Mouse (Mus musculus): ENCODE results near the gene Amdhd2. TPM values are rescaled to one million over a fixed set of nuclear protein-coding genes. Genes with fewer than 3 reads are reported as not detected.

The Amdhd2 gene
- polyA plus RNA-seq, 1 experiment: 29.8 TPM

DNA sequence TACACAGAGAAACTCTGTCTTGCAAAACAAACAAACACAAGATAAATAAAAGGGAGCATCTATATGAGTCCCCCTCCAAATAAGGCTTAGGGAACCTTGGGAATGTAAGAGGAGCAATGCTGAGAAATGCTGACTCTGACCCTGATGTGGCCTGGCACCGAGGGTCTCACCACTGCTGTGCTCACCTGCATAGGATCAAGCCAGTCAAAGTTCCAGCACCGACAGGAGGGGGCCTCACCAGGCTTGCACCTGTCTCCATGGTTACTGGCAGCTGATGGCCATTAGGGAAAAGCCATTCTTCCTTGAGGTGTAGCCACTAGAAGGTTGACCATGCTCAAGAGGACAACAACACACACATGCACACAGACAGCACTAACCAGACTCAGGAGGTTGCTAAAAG, 20.7 kb downstream of the Amdhd2 start:
- Histone ChIP-seq H3K36me3 (ENCODE audit: control insufficient read depth, insufficient read depth) (no peaks in the 10 kb centered on the region), H3K4me2 (ENCODE audit: low read depth) (no peak overlapping the region), H3ac (ENCODE audit: control insufficient read depth, insufficient read length) (no peak overlapping the region), H3K4me3 (no peak overlapping the region), H3K27me3 (ENCODE audit: control insufficient read depth, insufficient read depth, insufficient read length) (no peaks in the 10 kb centered on the region), H3K79me2 (ENCODE audit: control insufficient read depth, insufficient read depth) (peaks cover 31% of the 10 kb centered on the region)
- TF ChIP-seq MYOD1 (IDR thresholded peaks at IDR 0.05; ENCODE audit: control insufficient read depth in 1 of 3, insufficient read length in 2 of 3, low read depth in 2 of 3) (no peak), REST (IDR thresholded peaks at IDR 0.05; ENCODE audit: insufficient read depth, insufficient read length) (no peak), SRF (IDR thresholded peaks at IDR 0.05; ENCODE audit: control insufficient read depth, insufficient read length, low read depth) (no peak), POLR2AphosphoS2 (IDR thresholded peaks at IDR 0.05; ENCODE audit: insufficient read length, low read depth) (no peak), USF1 (IDR thresholded peaks at IDR 0.05; ENCODE audit: low read depth) (no peak), MYOG (IDR thresholded peaks at IDR 0.05; ENCODE audit: control insufficient read depth in 1 of 3, insufficient read depth in 1 of 3, insufficient read length in 2 of 3, low read depth in 2 of 3) (no peak), TCF3 (IDR thresholded peaks at IDR 0.05; ENCODE audit: insufficient read length, low read depth) (no peak), MAX (IDR thresholded peaks at IDR 0.05; ENCODE audit: low read depth) (no peak), TCF12 (IDR thresholded peaks at IDR 0.05; ENCODE audit: insufficient read depth, poor library complexity, severe bottlenecking) (no peak), POLR2A (IDR thresholded peaks at IDR 0.05; ENCODE audit: insufficient read length, low read depth) (no peak), E2F4 (IDR thresholded peaks at IDR 0.05; ENCODE audit: insufficient read depth) (no peak)

DNA sequence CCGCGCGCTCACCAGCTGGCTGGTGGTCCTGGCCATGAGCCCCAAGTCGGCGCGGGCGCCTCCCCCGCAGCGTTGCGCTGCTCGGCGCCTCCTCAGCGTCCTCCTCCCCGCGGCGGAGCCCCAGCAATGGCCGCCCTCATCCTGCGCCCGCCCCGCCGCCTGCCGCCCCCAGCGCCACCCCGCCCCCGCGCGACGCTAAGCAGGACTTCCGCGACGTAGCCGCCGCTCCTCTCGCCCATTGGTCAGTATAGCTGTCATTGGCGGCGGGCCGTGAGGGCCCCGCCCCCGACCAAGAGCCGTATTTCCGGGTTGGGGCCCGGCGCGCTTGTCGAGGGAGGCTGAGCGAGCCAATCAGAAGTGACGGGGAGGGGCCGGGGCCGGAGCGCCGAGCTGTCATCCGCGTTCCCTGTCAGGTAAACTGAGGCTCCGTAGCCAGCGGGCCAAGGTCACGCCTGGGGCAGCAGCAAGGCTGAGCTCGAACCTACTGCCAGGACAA, 22.1 kb downstream of the Amdhd2 start:
- Histone ChIP-seq H3K27me3 (ENCODE audit: control insufficient read depth, insufficient read depth, insufficient read length) (no peaks in the 10 kb centered on the region), H3K79me2 (ENCODE audit: control insufficient read depth, insufficient read depth) (peaks cover 41% of the 10 kb centered on the region), H3K4me3 (peak overlapping the region; percentile 57), H3K36me3 (ENCODE audit: control insufficient read depth, insufficient read depth) (no peaks in the 10 kb centered on the region), H3ac (ENCODE audit: control insufficient read depth, insufficient read length) (peak overlapping the region; percentile 53), H3K4me2 (ENCODE audit: low read depth) (peak overlapping the region; percentile 99)
- TF ChIP-seq SRF (IDR thresholded peaks at IDR 0.05; ENCODE audit: control insufficient read depth, insufficient read length, low read depth) (peak; percentile 24), E2F4 (IDR thresholded peaks at IDR 0.05; ENCODE audit: insufficient read depth) (peak; percentile 20), MYOG (IDR thresholded peaks at IDR 0.05; ENCODE audit: control insufficient read depth in 1 of 3, insufficient read depth in 1 of 3, insufficient read length in 2 of 3, low read depth in 2 of 3) (no peak), POLR2A (IDR thresholded peaks at IDR 0.05; ENCODE audit: insufficient read length, low read depth) (peak; percentile 76), POLR2AphosphoS2 (IDR thresholded peaks at IDR 0.05; ENCODE audit: insufficient read length, low read depth) (peak; percentile 74), USF1 (IDR thresholded peaks at IDR 0.05; ENCODE audit: low read depth) (no peak), TCF12 (IDR thresholded peaks at IDR 0.05; ENCODE audit: insufficient read depth, poor library complexity, severe bottlenecking) (no peak), MYOD1 (IDR thresholded peaks at IDR 0.05; ENCODE audit: control insufficient read depth in 1 of 3, insufficient read length in 2 of 3, low read depth in 2 of 3) (peak in 1 of 3 experiments; percentile 15), REST (IDR thresholded peaks at IDR 0.05; ENCODE audit: insufficient read depth, insufficient read length) (no peak)

- Histone ChIP-seq H3K4me2 (ENCODE audit: low read depth) (peak overlapping the region; percentile 93), H3K36me3 (ENCODE audit: control insufficient read depth, insufficient read depth) (no peaks in the 10 kb centered on the region), H3K4me3 (peak overlapping the region; percentile 57), H3K27me3 (ENCODE audit: control insufficient read depth, insufficient read depth, insufficient read length) (no peaks in the 10 kb centered on the region), H3K79me2 (ENCODE audit: control insufficient read depth, insufficient read depth) (peaks cover 47% of the 10 kb centered on the region), H3ac (ENCODE audit: control insufficient read depth, insufficient read length) (peak overlapping the region; percentile 53)
- TF ChIP-seq TCF12 (IDR thresholded peaks at IDR 0.05; ENCODE audit: insufficient read depth, poor library complexity, severe bottlenecking): no peak
- no peak for TF ChIP-seq E2F4 (IDR thresholded peaks at IDR 0.05; ENCODE audit: insufficient read depth)
- TF ChIP-seq MYOD1 (IDR thresholded peaks at IDR 0.05; ENCODE audit: control insufficient read depth in 1 of 3, insufficient read length in 2 of 3, low read depth in 2 of 3): no peak
- TF ChIP-seq TCF3 (IDR thresholded peaks at IDR 0.05; ENCODE audit: insufficient read length, low read depth): no peak
- no peak for TF ChIP-seq POLR2A (IDR thresholded peaks at IDR 0.05; ENCODE audit: insufficient read length, low read depth)
- no peak for TF ChIP-seq POLR2AphosphoS2 (IDR thresholded peaks at IDR 0.05; ENCODE audit: insufficient read length, low read depth)
- TF ChIP-seq MAX (IDR thresholded peaks at IDR 0.05; ENCODE audit: low read depth): no peak
- no peak for TF ChIP-seq MYOG (IDR thresholded peaks at IDR 0.05; ENCODE audit: control insufficient read depth in 1 of 3, insufficient read depth in 1 of 3, insufficient read length in 2 of 3, low read depth in 2 of 3)
- no peak for TF ChIP-seq USF1 (IDR thresholded peaks at IDR 0.05; ENCODE audit: low read depth)
- TF ChIP-seq SRF (IDR thresholded peaks at IDR 0.05; ENCODE audit: control insufficient read depth, insufficient read length, low read depth): no peak
- TF ChIP-seq CEBPB (IDR thresholded peaks at IDR 0.05; ENCODE audit: insufficient read depth, poor library complexity, severe bottlenecking): no peak
Observed at GRCm38 (mm10) chr17:24140845-24141424, 22.6 kb downstream of the Amdhd2 start.

DNA sequence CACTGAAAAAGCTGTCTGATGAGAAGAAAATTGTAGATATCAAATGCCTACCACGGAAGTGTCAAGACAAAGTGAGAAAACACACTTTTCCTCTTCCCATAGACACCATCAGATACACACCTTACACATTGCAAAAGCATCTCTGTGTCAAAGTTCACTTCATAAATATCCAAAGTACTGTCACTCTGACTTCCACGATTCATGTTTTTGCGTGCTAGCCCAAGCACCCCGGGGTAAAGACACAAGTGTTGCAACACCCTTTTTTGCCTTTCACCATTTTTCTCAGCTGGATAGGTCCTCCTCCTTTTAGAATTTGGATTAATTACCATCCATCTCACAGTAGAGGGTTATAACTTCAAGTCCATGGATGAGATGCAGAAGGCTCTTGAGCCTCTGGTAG, 23.6 kb downstream of the Amdhd2 start:
- no peaks in the 10 kb centered on the region for H3K27me3 ChIP-seq (ENCODE audit: control insufficient read depth, insufficient read depth, insufficient read length)
- peaks cover 52% of the 10 kb centered on the region for H3K79me2 ChIP-seq (ENCODE audit: control insufficient read depth, insufficient read depth)
- TF ChIP-seq REST (IDR thresholded peaks at IDR 0.05; ENCODE audit: insufficient read depth, insufficient read length): no peak
- no peak for TF ChIP-seq SRF (IDR thresholded peaks at IDR 0.05; ENCODE audit: control insufficient read depth, insufficient read length, low read depth)
- no peak for TF ChIP-seq POLR2AphosphoS2 (IDR thresholded peaks at IDR 0.05; ENCODE audit: insufficient read length, low read depth)
- TF ChIP-seq MYOD1 (IDR thresholded peaks at IDR 0.05; ENCODE audit: control insufficient read depth in 1 of 3, insufficient read length in 2 of 3, low read depth in 2 of 3): no peak
- no peak for TF ChIP-seq MYOG (IDR thresholded peaks at IDR 0.05; ENCODE audit: control insufficient read depth in 1 of 3, insufficient read depth in 1 of 3, insufficient read length in 2 of 3, low read depth in 2 of 3)
- no peak for TF ChIP-seq TCF3 (IDR thresholded peaks at IDR 0.05; ENCODE audit: insufficient read length, low read depth)
- no peak for TF ChIP-seq USF1 (IDR thresholded peaks at IDR 0.05; ENCODE audit: low read depth)
- no peak for TF ChIP-seq TCF12 (IDR thresholded peaks at IDR 0.05; ENCODE audit: insufficient read depth, poor library complexity, severe bottlenecking)
- TF ChIP-seq POLR2A (IDR thresholded peaks at IDR 0.05; ENCODE audit: insufficient read length, low read depth): no peak
- TF ChIP-seq CEBPB (IDR thresholded peaks at IDR 0.05; ENCODE audit: insufficient read depth, poor library complexity, severe bottlenecking): no peak
- TF ChIP-seq E2F4 (IDR thresholded peaks at IDR 0.05; ENCODE audit: insufficient read depth): no peak
- TF ChIP-seq MAX (IDR thresholded peaks at IDR 0.05; ENCODE audit: low read depth): no peak
- H3K36me3 ChIP-seq (ENCODE audit: control insufficient read depth, insufficient read depth): no peaks in the 10 kb centered on the region
- peak overlapping the region; percentile 93 for H3K4me2 ChIP-seq (ENCODE audit: low read depth)
- peak overlapping the region; percentile 57 for H3K4me3 ChIP-seq
- H3ac ChIP-seq (ENCODE audit: control insufficient read depth, insufficient read length): no peak overlapping the region
